In genomic region chr11:5252727-5253126, GRCm38 (mm10) we compare ENCODE assay signal across 25 mouse cellular contexts. TPM values are rescaled to one million over a fixed set of nuclear protein-coding genes. Genes with fewer than 3 reads are reported as not detected.
DNase-seq lines count a peak whose midpoint lies in the region; ATAC-seq and TF ChIP-seq lines count a peak whose summit lies in the region.
"Had no signal": no experiment of that assay in that cellular context is flagged by ENCODE, and none has a peak within 500 bp of the region (broad histone marks: within the 10 kb centered on the region; RNA-seq: fewer than 3 reads in every experiment).

No protein-coding gene starts in this region.

- ATAC-seq in heart, embryonic 15.5 days (replicated peaks; ENCODE audit: insufficient number of reproducible peaks, insufficient read depth, low FRiP score, low read depth), result no peak
- ATAC-seq in heart, embryonic 12.5 days (ENCODE audit: insufficient number of reproducible peaks, low FRiP score), result no peak
- 0 out of 2 replicates have a peak, but pooled peaks have one; percentile 21 for ATAC-seq in lung, embryonic 14.5 days (ENCODE audit: insufficient read depth)
- ATAC-seq: hindbrain, postnatal 0 days; intestine, embryonic 16.5 days; midbrain, embryonic 16.5 days; Patski had no signal

- TF ChIP-seq CTCF in lung, embryonic 14.5 days (IDR thresholded peaks at IDR 0.05; ENCODE audit: low read depth), result no peak

- peak overlapping the region; percentile 39; the same call in 1 of the 2 replicates for H3K27ac ChIP-seq in heart, embryonic 15.5 days
- H3K27ac ChIP-seq in heart, embryonic 12.5 days (ENCODE audit: poor library complexity, severe bottlenecking), result no peak overlapping the region
- H3K27ac ChIP-seq in lung, embryonic 14.5 days (ENCODE audit: low read depth), result no peak overlapping the region
- H3K27ac ChIP-seq: forebrain, embryonic 12.5 days; hindbrain, postnatal 0 days; liver, embryonic 15.5 days; macrophage had no signal

- peak; percentile 27 for DNase-seq in lung, embryonic 14.5 days
- DNase-seq in lung, postnatal 36 days, result no peak
- DNase-seq in thymus, postnatal 4 days, result peak; percentile 32
- DNase-seq in thymus, adult 18-20 months, result no peak
- no peak for DNase-seq in right cerebral cortex, postnatal 25 days
- DNase-seq: adrenal gland, adult 2 months; cerebellum, adult 11-12 months; cerebellum, postnatal 10 days; heart, postnatal 10 days; kidney, postnatal 10 days; left cerebral cortex, postnatal 4 days; liver; right cerebral cortex, postnatal 4 days had no signal

- no peak overlapping the region for H3K9ac ChIP-seq in heart, embryonic 15.5 days
- no peak overlapping the region for H3K9ac ChIP-seq in heart, embryonic 12.5 days
- no peak overlapping the region for H3K9ac ChIP-seq in lung, embryonic 14.5 days
- H3K9ac ChIP-seq: forebrain, embryonic 12.5 days; liver, embryonic 15.5 days had no signal

- peaks cover 47% of the 10 kb centered on the region for H3K4me1 ChIP-seq in heart, embryonic 15.5 days (replicated peaks)
- peaks cover 60% of the 10 kb centered on the region for H3K4me1 ChIP-seq in heart, embryonic 12.5 days (replicated peaks)
- H3K4me1 ChIP-seq in lung, embryonic 14.5 days (ENCODE audit: insufficient read depth), result 0 out of 2 replicates have a peak, but pooled peaks cover 10% of the 10 kb centered on the region

- H3K4me2 ChIP-seq in heart, embryonic 15.5 days, result no peak overlapping the region
- no peak overlapping the region for H3K4me2 ChIP-seq in heart, embryonic 12.5 days
- no peak overlapping the region for H3K4me2 ChIP-seq in lung, embryonic 14.5 days
- H3K4me2 ChIP-seq: forebrain, embryonic 12.5 days; liver, embryonic 15.5 days had no signal

- no peaks in the 10 kb centered on the region for H3K36me3 ChIP-seq in heart, embryonic 15.5 days
- no peaks in the 10 kb centered on the region for H3K36me3 ChIP-seq in heart, embryonic 12.5 days
- no peaks in the 10 kb centered on the region for H3K36me3 ChIP-seq in lung, embryonic 14.5 days (ENCODE audit: insufficient read depth)
- H3K36me3 ChIP-seq: forebrain, embryonic 12.5 days; G1E; liver, embryonic 15.5 days had no signal

- H3K27me3 ChIP-seq in heart, embryonic 15.5 days, result no peaks in the 10 kb centered on the region
- no peaks in the 10 kb centered on the region for H3K27me3 ChIP-seq in heart, embryonic 12.5 days (replicated peaks)
- no peaks in the 10 kb centered on the region for H3K27me3 ChIP-seq in lung, embryonic 14.5 days (ENCODE audit: insufficient read depth, low read length)
- H3K27me3 ChIP-seq: CH12.LX; forebrain, embryonic 12.5 days; liver, embryonic 15.5 days; Patski had no signal

- no peaks in the 10 kb centered on the region for H3K9me3 ChIP-seq in heart, embryonic 15.5 days (replicated peaks)
- H3K9me3 ChIP-seq in heart, embryonic 12.5 days (replicated peaks), result no peaks in the 10 kb centered on the region
- no peaks in the 10 kb centered on the region for H3K9me3 ChIP-seq in lung, embryonic 14.5 days (ENCODE audit: low read depth, low read length)
- H3K9me3 ChIP-seq: forebrain, embryonic 12.5 days; G1E; liver, embryonic 15.5 days had no signal

- WGBS in heart, embryonic 15.5 days, result 82% methylated on average over 8 of the region's 8 CpGs
- WGBS in heart, embryonic 12.5 days, result 76% methylated on average over 8 of the region's 8 CpGs
- 70% methylated on average over 8 of the region's 8 CpGs for WGBS in lung, embryonic 14.5 days

- H3K4me3 ChIP-seq in heart, embryonic 15.5 days, result no peak overlapping the region
- no peak overlapping the region for H3K4me3 ChIP-seq in heart, embryonic 12.5 days
- no peak overlapping the region for H3K4me3 ChIP-seq in lung, embryonic 14.5 days (ENCODE audit: low read depth, low read length)
- H3K4me3 ChIP-seq: erythroblast, embryonic 14.5 days; forebrain, embryonic 12.5 days; liver, embryonic 15.5 days had no signal

RNA-seq across cellular contexts. Expression of gene Kremen1, which starts 8.6 kb away (rescaled TPM):
- 24.0 and 29.3 TPM in 2 replicates for polyA plus RNA-seq in heart, embryonic 15.5 days (2015; fragmentation: Nextera tagmentation; extraction: Ambion mirVana)
- polyA plus RNA-seq in heart, embryonic 12.5 days (2016; fragmentation: Nextera tagmentation; extraction: Ambion mirVana), result 40.1 and 42.0 TPM in 2 replicates
- 12.5 and 14.5 TPM in 2 replicates for polyA plus RNA-seq in lung, embryonic 14.5 days (2014; fragmentation: Nextera tagmentation; extraction: Ambion mirVana)

Comparison
In these comparisons a context has a peak if more than half of its experiments do, and no peak if none do; other contexts are left out.
1. DNase-seq: peak in lung, embryonic 14.5 days (single experiment) and thymus, postnatal 4 days (single experiment); none in lung, postnatal 36 days (single experiment), thymus, adult 18-20 months (0 of 2) and right cerebral cortex, postnatal 25 days (single experiment).